Mouse (Mus musculus) cerebellum, adult 8-10 months (tissue): ENCODE data around the gene Cntnap2.
"Not testable (repeated sequence)": the region's sequence is repeated elsewhere in the genome, so short reads cannot be mapped to it uniquely, and the experiment has no call there.

ENCODE experiments used
- DNase-seq: peaks from one replicate; pipeline ENCODE4 v3.0.0; 2022

The Cntnap2 gene

DNA sequence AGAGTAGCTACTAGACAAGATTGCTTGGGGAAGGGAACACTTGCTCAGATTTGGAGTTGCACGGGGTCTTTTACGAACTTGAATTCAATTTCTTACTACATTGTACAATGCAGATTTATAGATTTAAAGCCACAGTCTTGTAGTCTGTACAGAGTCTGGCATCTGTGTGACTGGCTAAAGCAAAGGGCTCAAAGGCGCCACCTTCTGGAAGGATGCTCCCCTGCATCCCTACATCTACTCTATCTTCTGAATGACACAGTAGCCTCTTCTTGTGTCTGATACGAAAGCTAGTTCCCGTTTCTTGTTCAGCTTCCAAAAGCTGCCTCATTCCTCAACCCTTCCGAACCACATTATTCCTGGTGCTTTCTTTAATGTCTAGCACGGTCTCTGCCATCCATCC, 2129.0 kb downstream of the Cntnap2 start:
- DNase-seq = no peak

DNA sequence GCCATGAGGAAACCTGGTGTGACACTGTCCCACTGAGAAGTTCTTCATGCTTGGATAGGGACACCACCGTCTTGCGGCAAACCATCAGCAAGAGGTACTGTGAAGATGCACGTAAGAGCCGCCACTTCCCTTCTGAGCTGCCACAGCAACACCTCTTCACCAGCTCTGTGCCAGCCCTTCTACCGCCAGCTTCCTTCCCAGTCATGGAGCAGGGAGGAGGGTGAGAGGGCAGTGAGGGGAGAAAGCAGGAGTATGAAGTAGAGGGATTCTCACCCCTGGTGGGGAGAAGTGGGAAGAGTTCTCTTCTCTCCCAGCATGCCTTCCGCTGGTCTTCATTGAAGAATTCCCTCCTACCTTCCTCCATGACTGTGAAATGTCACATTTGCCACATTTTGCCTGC, 2129.4 kb downstream of the Cntnap2 start:
- DNase-seq = not testable (repeated sequence)

DNA sequence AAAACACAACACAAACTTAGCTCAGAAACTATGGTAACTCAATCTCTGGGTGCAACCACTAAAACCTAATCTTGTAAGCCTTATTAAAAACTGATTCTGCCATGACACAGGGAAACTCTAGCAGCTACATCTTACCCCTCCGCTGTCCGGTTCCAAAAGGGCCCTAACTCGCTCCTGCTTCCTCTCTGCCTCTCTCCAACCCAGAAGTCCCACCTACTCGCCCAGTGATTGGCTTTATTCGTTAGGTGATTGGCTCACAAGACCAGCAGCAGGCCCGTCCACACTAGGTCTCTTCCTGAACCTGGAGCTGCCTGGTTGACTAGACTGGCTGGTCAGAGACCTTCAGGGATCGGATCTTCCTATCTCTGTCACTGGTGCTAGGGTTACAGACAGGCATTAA, 2131.1 kb downstream of the Cntnap2 start:
- DNase-seq = no peak

DNA sequence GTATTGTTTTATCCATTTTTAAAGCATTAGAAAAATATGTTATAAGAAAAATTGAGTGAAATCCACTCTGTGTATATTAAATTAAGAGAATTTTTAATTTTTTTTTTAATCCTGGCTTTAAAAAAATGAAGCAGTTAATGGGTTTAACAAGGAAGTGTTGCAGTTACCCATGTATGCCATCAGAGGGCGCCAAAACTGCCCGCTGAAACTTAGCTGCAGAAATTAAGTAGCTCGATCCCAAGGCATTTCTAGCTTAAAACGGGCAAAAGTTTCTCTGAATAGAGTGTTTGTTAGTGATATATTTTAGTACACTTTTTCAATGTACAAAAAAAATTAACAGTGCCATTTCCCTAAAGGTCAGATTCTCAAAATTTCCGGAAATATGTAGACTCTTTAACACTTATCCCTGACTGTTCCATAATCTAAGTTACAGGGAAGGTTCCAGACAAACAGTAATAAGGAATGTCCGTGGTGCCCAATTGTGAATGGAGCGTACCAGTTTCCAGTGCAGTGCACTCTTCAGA, 2132.2 kb downstream of the Cntnap2 start:
- peak; percentile 35 for DNase-seq

DNA sequence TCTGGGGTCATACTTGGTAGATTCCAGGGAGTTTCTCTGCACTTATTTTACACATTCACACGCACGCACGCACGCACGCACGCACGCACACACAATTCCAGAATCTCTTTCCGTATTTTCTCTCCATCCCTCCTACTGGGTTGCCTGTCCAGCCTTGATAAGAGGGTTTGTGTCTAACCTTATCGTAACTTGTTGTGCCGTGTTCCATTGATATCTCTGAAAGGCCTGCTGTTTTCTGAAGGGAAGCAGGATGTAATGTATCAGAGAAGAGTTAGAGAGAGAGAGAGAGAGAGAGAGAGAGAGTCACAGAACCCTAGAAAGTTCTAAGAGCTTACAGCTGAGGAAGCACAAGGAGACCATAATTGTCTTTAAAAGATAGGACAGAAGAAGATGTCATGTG, 2132.8 kb downstream of the Cntnap2 start:
- no peak for DNase-seq

DNA sequence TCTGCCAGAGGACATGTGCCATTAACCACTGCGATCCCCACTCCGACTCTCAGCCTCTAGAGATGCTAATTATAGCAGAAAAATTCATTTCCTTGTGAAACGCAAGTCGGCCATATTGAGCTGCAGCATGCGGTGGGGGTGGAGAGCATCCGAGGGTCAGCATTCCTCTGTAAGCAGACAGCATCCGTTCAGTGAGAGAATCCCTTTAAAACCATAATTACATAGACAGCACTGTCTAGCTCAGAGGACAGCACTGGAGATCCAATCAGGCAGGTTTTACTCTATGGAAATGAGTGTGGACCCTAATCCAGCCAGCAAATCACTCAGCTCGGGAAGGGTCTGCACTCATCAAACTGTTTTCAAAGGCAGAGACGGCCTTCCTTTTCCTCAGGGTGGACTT, 2133.3 kb downstream of the Cntnap2 start:
- DNase-seq = no peak

DNA sequence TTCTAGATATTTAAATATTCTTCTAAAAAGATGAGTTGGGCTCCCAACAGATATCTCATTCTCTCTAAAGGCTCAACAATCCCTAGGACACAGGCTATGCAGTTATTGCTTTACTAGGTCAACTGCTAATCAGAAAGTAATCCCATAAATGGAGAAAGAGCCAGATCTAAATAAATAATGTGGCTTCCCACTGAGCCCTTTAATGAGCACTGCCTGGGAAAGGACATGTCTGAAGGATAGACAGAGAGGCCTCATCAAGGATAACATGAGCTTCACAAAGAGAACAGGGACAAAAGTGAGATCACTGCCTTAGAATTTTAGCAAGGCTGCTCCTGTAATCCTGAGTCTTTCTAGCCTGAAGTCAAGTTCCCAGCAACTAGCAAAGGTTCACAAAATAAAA, 2138.4 kb downstream of the Cntnap2 start:
- no peak for DNase-seq

DNA sequence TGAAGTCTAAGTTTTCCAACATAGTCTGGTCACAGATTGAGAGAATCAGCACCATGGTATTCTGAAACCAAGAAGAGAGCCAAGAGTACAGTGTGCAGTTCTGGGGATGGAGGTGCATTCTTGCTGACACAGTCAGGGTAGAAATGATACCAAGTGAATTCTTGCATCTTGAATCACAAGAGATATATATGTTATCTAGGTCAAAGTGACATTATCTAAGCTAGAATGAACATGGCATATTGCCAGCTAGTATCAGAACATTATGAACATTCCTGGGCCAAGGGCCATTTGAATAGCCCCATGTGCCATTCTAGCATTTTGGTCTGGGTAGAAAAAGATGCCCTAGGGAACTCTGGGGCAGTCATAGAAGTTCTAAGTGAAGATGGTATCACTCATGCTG, 2141.5 kb downstream of the Cntnap2 start:
- DNase-seq = no peak

DNA sequence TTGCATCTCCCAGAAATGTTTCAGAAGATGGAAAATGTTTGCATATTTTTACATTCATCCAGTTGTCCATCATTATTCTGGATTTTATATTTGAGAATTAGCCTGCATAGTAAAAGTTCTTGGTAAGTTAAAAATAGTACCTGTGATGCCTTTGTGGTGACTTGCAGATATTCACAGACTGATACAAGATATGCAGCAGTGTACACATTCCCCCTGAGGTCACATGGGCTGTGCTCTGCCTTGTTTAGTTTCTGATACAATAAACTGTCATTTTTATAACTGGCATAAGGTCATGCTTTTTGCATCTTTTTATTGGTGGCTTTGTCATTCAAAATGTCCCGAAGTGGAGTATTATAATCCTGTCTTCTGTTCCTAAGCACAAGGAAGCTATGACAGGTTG, 2148.9 kb downstream of the Cntnap2 start:
- no peak for DNase-seq

DNA sequence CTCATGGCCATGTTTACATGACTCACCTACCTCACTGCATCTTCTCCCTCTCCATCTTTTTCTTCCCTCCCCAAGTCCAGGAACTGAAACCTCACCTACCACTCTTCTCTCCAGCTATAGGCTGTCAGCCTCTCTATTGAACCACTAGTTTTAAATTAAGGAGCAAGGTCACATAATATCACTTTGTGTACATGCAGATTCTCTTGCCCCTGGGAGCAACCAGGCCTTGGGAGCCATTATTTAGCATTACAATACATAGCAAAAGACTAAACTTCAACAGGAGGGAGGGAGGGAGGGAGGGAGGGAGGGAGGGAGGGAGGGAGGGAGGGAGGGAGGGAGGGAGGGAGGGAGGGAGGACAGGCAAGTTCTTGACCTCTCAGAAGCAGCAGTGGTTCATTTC, 2155.6 kb downstream of the Cntnap2 start:
- DNase-seq = no peak

DNA sequence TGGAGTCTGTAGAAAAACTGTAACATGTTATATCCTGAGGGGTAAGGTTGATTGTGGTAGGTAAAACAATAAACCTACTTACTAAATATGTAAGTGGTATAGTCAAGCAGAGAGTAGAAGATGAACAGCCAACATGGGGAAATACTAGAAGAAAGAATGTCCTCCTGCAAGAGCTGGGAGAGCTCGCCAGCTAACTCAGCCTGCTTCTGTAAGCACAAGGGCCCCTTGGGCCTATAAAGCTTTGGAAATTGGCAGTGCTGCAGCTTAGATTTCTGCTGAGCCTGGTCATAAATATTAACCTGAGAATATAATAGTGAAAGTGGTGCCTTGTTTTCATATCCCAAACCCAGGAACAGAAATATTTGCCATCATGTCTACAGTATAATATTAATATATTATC, 2164.4 kb downstream of the Cntnap2 start:
- DNase-seq = not testable (repeated sequence)

DNA sequence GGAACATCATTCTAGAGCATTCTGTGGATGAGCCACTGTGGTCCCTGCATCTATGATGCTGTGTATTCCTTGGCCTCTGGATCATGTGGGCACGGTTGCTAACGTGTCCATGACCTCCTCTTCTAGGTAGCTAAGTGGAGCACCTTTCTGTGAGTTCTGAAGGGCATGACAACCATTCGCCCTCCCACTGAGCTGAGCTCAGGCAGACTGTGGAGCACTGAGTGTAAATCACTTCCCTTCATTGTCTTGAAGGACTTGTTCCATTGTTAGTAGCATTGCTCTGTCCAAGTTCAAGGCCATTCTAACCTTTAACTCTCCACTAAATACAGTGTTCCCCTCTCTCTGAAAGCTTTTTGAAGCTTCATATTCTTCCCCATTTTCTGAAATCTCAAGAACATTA, 2166.2 kb downstream of the Cntnap2 start:
- DNase-seq = not testable (repeated sequence)

DNA sequence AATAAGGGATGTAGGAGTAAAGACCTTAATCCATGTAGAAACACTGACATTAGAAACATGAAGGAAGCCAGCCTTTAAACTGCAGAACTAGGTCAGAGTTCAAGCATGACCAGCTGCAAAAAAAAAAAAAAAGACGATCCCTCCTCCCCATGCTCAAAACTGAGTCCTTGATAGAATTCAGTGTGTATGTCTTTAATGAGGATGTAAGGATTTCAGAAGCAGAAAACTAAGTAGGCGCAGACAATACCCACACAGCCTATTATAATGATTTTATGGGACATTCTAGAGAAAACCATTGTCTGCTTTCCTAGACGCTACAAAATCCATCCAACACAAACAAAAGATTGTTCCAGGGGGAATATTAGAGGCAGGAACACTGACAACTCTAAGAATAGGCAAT, 2168.4 kb downstream of the Cntnap2 start:
- DNase-seq = no peak

DNA sequence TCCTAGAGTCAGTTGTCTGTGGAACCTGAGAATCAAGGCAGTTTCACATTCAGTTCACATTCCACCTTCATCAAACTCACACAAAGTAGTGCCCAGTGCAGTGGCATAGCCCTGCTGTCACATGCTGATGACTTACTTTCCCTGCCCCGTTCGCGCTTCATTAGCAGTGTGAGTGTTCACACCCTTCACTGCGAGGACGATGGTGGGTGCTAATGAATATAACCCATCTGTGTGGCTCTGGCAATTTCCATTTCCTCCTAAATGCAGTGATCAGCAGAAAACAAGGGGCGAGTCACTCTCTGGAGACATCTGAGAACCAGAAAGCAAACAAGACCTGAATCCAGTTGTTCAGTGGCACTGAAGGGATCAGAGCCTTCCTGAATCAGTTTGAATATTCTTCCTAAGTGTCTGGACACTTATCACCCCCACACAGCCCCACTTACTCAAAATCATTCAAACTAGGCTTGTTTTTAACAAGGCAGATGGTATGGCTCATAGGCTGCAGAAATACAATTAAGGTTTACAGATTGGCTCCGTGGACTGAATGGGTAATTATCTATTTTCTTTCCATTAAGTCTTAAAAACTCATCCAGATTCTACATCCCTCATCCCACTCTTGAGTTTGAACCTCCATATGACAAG, 2169.6 kb downstream of the Cntnap2 start:
- no peak for DNase-seq

DNA sequence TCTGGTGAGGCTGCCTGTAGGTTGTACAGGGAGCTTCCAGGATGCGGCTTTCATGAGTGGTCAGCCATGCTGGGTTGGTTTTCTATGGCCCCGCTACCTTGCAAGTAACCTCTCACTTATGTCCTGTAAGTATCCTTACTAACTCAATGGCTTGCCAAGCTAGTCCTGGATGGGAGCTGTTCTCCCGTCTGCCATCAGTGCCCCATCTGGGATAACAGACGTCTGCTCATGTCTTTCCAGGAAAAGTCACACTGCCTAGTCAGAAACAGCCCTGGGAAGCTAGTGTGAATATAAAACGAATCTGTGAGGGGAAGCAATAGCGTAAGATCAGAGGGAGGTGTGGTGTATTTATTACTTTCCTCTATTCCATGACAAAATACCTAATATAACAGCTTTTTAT, 2172.4 kb downstream of the Cntnap2 start:
- DNase-seq = no peak

DNA sequence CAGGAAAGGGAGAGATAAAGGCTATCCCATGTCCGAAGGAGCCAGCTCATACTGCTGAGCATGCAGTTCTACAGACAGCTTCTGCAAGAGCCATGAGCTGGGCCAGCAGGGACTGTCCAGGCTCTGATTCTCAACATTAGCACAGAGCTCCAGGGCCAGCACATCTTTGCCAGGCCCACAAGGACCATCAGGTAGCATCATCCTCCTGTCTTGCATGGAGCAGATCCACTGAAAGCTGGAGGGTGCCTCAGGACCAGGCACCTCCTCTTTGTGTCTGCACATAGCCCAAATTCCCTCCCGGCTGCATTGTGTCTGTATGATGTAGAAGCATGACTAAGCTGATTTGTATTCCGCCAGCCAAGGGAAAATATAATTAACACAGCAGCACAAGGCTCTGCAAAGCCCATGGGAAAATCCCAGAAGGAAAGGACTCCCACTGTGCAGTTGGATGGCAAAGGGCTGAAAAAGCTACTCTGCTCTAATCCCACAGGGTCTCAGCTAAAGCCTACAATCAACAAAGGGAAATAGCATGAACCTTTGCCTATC, 2180.3 kb downstream of the Cntnap2 start:
- DNase-seq = no peak

DNA sequence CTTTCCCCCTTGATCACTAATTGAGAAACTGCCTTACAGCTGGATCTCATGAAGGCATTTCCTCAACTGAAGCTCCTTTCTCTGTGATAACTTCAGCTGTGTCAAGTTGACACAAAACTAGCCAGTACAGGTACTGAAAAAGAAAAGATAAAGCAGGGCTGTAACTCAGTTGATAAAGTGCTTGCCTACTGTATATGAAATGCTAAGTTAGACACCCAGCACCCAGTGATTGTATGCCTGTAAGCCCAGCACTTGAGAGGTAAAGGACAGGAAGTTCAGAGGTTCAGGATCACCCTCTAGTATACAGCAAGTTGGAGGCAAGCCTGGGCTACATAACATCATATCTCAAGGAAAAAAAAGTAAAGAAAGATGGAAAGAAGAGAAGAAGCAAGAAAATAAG, 2182.2 kb downstream of the Cntnap2 start:
- DNase-seq = no peak

DNA sequence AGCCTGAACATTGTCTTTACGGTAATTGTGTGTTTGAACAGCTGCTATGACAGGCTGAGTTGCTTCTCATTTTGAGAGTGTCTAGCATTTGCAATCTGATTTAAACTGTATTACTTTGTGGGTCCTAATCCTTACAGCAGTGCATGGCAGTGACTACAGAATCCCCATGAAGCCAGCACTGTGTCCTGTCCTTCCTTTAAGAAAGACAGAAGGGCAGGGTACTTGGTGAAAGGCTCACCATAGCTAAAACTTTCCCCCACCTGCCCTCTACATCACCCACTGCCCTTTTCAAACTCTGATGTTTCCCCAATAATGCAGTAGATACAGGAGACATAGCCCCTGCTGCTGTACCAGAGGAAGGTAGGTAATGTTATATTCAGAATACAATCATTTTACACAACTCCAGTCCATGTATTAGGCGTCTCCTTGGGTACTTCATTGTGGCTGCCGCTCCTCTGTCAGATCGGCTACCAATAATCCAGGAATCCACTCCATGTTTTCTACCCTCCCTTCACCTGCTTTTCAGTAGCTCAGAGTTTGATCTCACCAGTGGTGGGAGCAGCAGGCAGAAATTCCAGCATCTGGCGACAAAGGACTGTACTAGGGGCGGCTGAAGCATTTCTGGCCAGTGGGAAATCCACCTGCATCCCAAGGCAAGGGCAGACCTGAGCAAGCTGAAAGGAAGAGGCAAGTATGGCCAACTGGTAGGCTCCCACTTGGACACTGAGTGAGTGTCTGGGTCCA, 2184.9 kb downstream of the Cntnap2 start:
- DNase-seq = no peak

DNA sequence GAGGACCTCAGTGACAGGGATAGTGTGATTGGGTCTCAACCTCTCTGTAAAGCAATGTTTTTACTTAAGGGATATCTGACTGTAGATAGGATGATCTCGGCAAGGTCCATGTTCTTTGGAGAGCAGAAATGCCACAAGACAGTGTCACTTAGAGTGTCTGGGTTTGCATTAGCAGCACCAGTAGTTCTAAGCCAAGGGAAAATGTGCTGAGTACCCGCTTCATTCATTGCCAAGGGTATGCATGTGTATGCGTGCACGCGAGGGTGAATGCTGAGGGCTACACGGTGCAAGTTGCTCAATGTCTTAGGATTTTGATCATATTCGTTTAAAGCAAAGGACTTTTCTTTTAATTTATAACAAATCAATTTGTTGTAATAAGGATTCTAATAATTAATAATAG, 2185.5 kb downstream of the Cntnap2 start:
- no peak for DNase-seq

DNA sequence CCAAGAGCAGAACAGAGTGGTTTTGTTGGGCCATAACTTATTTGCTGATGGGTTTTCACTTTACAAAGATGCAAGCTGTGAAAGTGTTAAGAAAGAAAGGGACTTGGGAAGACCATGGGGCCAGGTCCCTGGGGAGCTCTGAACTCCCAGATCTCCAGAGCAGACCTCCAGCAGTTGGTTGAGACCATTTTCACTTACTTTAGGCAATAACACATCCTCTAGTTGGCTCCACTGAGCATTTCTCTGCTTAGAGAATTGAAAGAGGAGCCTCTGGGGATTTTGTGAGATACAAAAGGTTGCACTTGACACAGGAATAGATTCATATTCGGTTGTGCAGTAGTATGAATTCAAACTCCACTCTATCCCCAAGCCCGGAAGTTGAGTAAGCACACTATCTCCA, 2196.1 kb downstream of the Cntnap2 start:
- no peak for DNase-seq

DNA sequence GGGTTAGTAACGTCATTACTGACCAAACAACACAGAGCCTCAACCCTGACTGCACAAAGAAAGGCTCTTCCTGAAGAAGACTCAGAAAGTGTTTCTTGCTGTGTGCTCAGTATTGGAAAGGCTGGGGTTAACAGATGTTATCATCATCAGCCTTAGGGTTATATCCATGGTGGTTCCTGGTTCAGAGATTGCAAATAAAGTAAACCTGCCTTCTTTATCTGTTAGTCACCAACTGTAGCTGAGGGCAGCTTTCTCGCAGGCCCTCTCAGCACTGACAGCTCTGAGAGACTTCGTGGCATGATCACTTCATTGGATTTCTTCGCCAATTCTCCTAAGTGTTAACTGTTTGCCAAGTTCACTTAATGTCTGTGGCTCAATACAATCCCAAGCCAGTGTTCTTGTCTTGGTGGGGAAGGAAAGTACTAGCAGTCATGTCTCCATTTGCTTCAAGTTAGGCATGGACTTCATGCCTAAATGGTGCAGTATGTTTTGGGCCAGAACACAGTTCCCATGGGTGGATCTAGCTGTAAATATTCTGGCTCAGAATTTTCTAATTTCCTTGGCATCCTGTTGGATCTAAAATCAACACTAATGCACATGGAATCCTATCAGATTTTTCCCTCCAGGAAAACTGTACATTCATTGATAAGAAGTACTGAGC, 2197.2 kb downstream of the Cntnap2 start:
- no peak for DNase-seq

DNA sequence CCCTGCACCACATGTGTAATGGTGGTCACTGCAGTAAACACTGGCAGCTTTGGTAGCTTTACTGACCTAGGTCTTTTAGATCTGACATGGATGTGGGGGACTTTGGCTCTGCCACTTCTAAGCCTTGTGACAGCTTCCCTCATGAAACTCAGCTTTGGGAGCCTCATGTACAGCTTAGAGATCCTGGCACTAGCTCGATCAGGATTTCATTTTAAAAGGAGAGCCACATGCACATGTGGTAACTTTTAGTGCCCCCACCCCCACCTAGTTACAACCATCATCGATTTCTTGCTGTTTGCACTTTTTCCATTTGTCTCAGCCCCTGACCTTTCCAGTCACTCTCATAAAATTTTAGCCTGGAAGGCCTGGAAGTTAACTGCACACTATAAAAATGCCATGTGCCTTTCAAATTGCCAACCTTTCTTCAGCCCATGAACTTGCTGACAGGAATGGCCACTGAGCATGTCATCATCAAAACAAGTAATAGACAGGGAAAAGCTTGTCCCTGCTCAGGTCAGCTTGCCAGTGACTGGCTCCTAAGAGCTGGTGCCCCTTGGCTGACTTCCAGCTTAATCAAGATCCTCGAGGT, 2197.9 kb downstream of the Cntnap2 start:
- no peak for DNase-seq

DNA sequence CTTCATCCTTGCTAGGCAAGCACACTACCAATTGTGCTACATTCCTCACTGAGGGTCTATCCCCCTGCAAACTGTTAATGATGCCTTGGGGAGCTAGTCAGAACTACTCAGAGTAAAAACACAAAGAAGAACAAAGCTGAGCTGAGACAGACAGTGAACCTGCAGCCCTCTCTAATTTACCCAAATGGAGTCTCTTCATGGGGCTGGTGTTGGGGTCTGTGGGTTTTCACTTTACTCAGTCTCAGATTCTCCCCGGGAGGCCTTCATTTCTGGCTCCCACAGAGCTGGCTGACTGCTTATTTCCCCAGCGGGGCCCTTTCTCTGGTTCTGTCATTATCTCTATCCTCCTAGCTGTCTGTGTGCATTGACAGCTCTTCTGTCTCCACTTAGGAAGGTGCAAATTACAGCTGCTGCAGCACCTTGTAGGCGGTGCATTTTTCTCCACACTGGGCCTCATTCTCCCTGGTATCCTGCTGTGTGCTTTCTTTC, 2200.5 kb downstream of the Cntnap2 start:
- DNase-seq = no peak
